Mouse (Mus musculus) small intestine, adult 2 months (tissue): ENCODE measurements around the gene Kif1bp.

Experiments used
- CTCF ChIP-seq: fragments of 200-500 bp; IDR thresholded peaks from 2 replicates; pipeline ENCODE4 v1.5.1; 2012; ENCODE audit warnings: low read depth, mild to moderate bottlenecking, control low read depth, inconsistent platforms, low read length, moderate library complexity, mixed read lengths; ENCODE audit not compliant: insufficient replicate concordance, insufficient read length; ENCODE audit errors: extremely low read depth
- POLR2A ChIP-seq: fragments of 200-500 bp; IDR thresholded peaks from 2 replicates; pipeline ENCODE4 v1.6.1; 2012; ENCODE audit warnings: low read depth, mild to moderate bottlenecking, control low read depth, inconsistent platforms, low read length, moderate library complexity

DNA sequence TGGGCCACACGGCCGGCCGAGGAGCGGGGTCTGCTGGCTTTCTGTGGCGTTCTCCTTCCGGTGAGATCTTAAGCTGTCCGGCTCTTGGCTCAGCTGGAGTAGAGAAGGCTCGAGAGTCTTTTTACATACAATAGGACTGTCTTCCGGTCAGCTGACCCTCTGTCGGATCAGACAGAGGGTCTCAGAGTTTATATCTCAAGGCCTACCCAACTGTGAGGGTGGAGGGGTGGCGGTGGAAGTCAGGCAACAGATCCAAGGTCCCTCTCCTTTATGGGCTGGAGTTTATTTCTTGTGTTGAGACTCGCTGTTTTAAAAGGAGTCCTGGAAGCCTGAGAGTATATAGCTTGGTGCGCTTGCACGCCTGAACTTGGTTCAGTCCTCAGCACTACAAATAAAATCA, 50.9 kb downstream of the Kif1bp start, which contains the start of gene Srgn:
- no peak for TF ChIP-seq POLR2A
- no peak for TF ChIP-seq CTCF
